Mouse (Mus musculus) C2C12 (cell line): ENCODE results near the gene Mecp2. TPM values are rescaled to one million over a fixed set of nuclear protein-coding genes. Genes with fewer than 3 reads are reported as not detected.
A peak's percentile ranks its signal among the peaks of the same experiment; 100 is the strongest.

ENCODE experiments used
- H3K27me3 ChIP-seq: one replicate; pipeline ENCODE4 v1.6.1; 2011; ENCODE audit not compliant: control insufficient read depth, insufficient read depth, insufficient read length
- H3K36me3 ChIP-seq: one replicate; pipeline ENCODE4 v1.6.1; 2011; ENCODE audit not compliant: control insufficient read depth, insufficient read depth
- H3K4me3 ChIP-seq: one replicate; pipeline ENCODE4 v1.5.1; 2011; ENCODE audit warnings: mild to moderate bottlenecking, control low read depth; ENCODE audit not compliant: poor library complexity, insufficient read depth, severe bottlenecking
- H3K79me2 ChIP-seq: one replicate; pipeline ENCODE4 v1.6.1; 2011; ENCODE audit not compliant: control insufficient read depth, insufficient read depth
- H3K79me3 ChIP-seq: one replicate; pipeline ENCODE4 v1.6.1; 2011; ENCODE audit warnings: low read depth, control low read depth
- H3ac ChIP-seq: one replicate; pipeline ENCODE3; 2011; ENCODE audit warnings: low read depth; ENCODE audit not compliant: control insufficient read depth, insufficient read length
- CEBPB ChIP-seq: IDR thresholded peaks from one replicate; pipeline ENCODE4 v1.6.1; 2011; ENCODE audit warnings: low read depth, mild to moderate bottlenecking, control low read depth, moderate library complexity
- CTCF ChIP-seq: IDR thresholded peaks from one replicate; pipeline ENCODE4 v1.5.1; 2011; ENCODE audit not compliant: control insufficient read depth, insufficient read depth, insufficient read length
- FOSL1 ChIP-seq: IDR thresholded peaks from one replicate; pipeline ENCODE4 v1.8.0; 2011; ENCODE audit warnings: mild to moderate bottlenecking, low read length; ENCODE audit not compliant: poor library complexity, insufficient read depth, severe bottlenecking
- MAX ChIP-seq: IDR thresholded peaks from one replicate; pipeline ENCODE4 v1.6.1; 2011; ENCODE audit warnings: mild to moderate bottlenecking, control low read depth
- MYOD1 ChIP-seq: IDR thresholded peaks from one replicate; pipeline ENCODE4 v1.6.1; 2011; ENCODE audit warnings: low read depth; ENCODE audit not compliant: control insufficient read depth, insufficient read length
- MYOG ChIP-seq: IDR thresholded peaks from one replicate; pipeline ENCODE4 v1.6.1; 2011; ENCODE audit not compliant: control insufficient read depth, insufficient read length; ENCODE audit errors: extremely low read depth
- USF1 ChIP-seq: IDR thresholded peaks from one replicate; pipeline ENCODE4 v1.6.1; 2011; ENCODE audit warnings: low read depth, mild to moderate bottlenecking, control low read depth, moderate library complexity
- polyA plus RNA-seq: library from polyadenylated mRNA; unstranded; fragments of >200 nt; fragmentation: generic; extraction: Trizol; gene quantifications from one replicate; pipeline ENCODE4 v1.2.1, GENCODE M21; 2012; ENCODE audit warnings: missing spikeins

Gene Mecp2
- polyA plus RNA-seq, 1 experiment, result 7.0 TPM

- Histone ChIP-seq H3K27me3 (no peaks in the 10 kb centered on the region), H3ac (no peak overlapping the region), H3K36me3 (no peaks in the 10 kb centered on the region), H3K79me3 (no peaks in the 10 kb centered on the region), H3K4me3 (no peak overlapping the region), H3K79me2 (no peaks in the 10 kb centered on the region)
- TF ChIP-seq USF1 (no peak), MYOG (no peak), CEBPB (no peak), MAX (no peak), FOSL1 (no peak), CTCF (no peak), MYOD1 (no peak)
These were observed 21.1 kb downstream of the Mecp2 start for GRCm38 (mm10) chrX:74114036-74114435.

GRCm38 (mm10) chrX:74108747-74109146, 26.4 kb downstream of the Mecp2 start:
- H3K27me3 ChIP-seq, result no peaks in the 10 kb centered on the region

GRCm38 (mm10) chrX:74105916-74106315, 29.2 kb downstream of the Mecp2 start:
- Histone ChIP-seq H3K79me3 (no peaks in the 10 kb centered on the region), H3ac (no peak overlapping the region), H3K36me3 (no peaks in the 10 kb centered on the region), H3K4me3 (no peak overlapping the region), H3K79me2 (no peaks in the 10 kb centered on the region), H3K27me3 (no peaks in the 10 kb centered on the region)
- TF ChIP-seq MYOG (no peak), FOSL1 (no peak), MAX (no peak), MYOD1 (no peak), CTCF (no peak), USF1 (no peak), CEBPB (no peak)

More at GRCm38 (mm10) chrX:74108747-74109146, 26.4 kb downstream of the Mecp2 start:
- H3K4me3 ChIP-seq, result no peak overlapping the region
- no peaks in the 10 kb centered on the region for H3K79me2 ChIP-seq
- no peak overlapping the region for H3ac ChIP-seq
- H3K36me3 ChIP-seq, result no peaks in the 10 kb centered on the region
- TF ChIP-seq USF1, result no peak
- H3K79me3 ChIP-seq, result no peaks in the 10 kb centered on the region

DNA sequence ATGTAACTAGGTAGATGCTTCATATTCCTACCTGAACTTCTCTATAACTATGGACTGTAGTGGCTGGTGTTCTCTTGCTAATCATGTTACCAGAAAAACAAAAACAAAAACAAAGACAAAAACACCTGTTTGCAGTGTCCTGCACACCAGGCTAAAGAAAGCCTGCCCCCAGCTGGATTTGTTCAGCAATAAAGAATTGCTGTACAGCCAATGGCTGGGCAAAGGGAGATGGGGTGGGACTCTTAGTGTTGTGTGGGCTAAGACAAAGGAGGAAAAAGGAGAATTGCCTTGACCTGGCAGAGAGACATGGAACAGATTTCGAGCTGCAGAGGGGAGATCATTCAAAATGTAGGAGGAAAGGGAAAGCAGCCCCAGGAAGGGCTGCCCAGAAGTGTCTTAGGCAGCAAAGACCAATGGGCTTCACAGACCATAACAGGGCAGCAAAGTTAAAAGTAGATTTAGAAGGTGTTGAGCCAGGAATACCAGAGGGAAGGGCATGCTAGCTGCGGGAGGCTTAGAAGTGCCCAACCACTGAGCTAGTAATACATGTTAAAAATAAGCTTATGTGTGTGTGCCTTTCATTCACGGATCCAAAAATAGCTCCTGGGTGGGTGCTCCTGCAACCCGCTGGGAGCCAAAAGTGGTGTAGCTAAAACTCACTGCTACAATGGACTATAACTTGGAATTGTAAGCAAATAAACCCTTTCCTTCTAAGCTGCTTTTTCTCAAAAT, 31.5 kb downstream of the Mecp2 start:
- H3ac ChIP-seq, result no peak overlapping the region
- H3K36me3 ChIP-seq, result no peaks in the 10 kb centered on the region
- no peaks in the 10 kb centered on the region for H3K79me3 ChIP-seq
- TF ChIP-seq USF1, result no peak
- H3K4me3 ChIP-seq, result no peak overlapping the region
- no peaks in the 10 kb centered on the region for H3K27me3 ChIP-seq
- no peaks in the 10 kb centered on the region for H3K79me2 ChIP-seq

- Histone ChIP-seq H3K79me3 (no peaks in the 10 kb centered on the region), H3K79me2 (no peaks in the 10 kb centered on the region)
These were observed 40.0 kb downstream of the Mecp2 start for GRCm38 (mm10) chrX:74095130-74095529.

GRCm38 (mm10) chrX:74085601-74086038, 49.5 kb downstream of the Mecp2 start:
- H3K27me3 ChIP-seq, result no peaks in the 10 kb centered on the region
- no peak overlapping the region for H3ac ChIP-seq
- no peaks in the 10 kb centered on the region for H3K36me3 ChIP-seq
- H3K4me3 ChIP-seq, result peak overlapping the region; percentile 44
- TF ChIP-seq CEBPB (no peak), MYOD1 (no peak), MYOG (no peak), USF1 (no peak), CTCF (no peak), MAX (no peak), FOSL1 (no peak)
- H3K79me2 ChIP-seq, result peaks cover 42% of the 10 kb centered on the region
- peaks cover 37% of the 10 kb centered on the region for H3K79me3 ChIP-seq

More at GRCm38 (mm10) chrX:74095130-74095529, 40.0 kb downstream of the Mecp2 start:
- Histone ChIP-seq H3ac (no peak overlapping the region), H3K36me3 (no peaks in the 10 kb centered on the region), H3K27me3 (no peaks in the 10 kb centered on the region), H3K4me3 (no peak overlapping the region)
- TF ChIP-seq CEBPB, result no peak
- no peak for TF ChIP-seq MAX
- no peak for TF ChIP-seq MYOG
- no peak for TF ChIP-seq USF1
- no peak for TF ChIP-seq CTCF
- TF ChIP-seq MYOD1, result no peak
- TF ChIP-seq FOSL1, result no peak
